Mouse (Mus musculus) neutrophil, adult 83 days (primary cell): ENCODE data around the gene C1ra. TPM values are rescaled to one million over a fixed set of nuclear protein-coding genes. Genes with fewer than 3 reads are reported as not detected.

Source experiments
- total RNA-seq, 2 experiments: library from RNA; stranded (reverse); gene quantifications; one replicate each; pipeline ENCODE4 v1.2.4; 2023

The C1ra gene
- 1 to 10 TPM; 3.5 to 5.7 TPM for total RNA-seq

GRCm38 (mm10) chr6:124512355-124512836, at the start of gene C1ra:
C1ra (plus strand) TSS chr6:124512405.

GRCm38 (mm10) chr6:124464305-124465271, 47.6 kb upstream of the C1ra start, which contains the start of gene Clstn3:
Clstn3 (minus strand) TSS chr6:124464794.

GRCm38 (mm10) chr6:124492842-124493561, 19.2 kb upstream of the C1ra start, which contains the start of gene C1rl:
C1rl (plus strand) TSS chr6:124493113.

GRCm38 (mm10) chr6:124542284-124542683, 30.1 kb downstream of the C1ra start, which contains the start of gene C1s1:
C1s1 (minus strand) TSS chr6:124542359.

GRCm38 (mm10) chr6:124570026-124570425, 57.8 kb downstream of the C1ra start, which contains the start of gene C1rb:
C1rb (plus strand) TSS chr6:124570294.

Other genes with a start within 250 kb of the C1ra start
- 1 to 10 TPM; 2.5 to 3.5 TPM for gene Cd163, start 207.7 kb upstream of the C1ra start, total RNA-seq
- 10 to 100 TPM; 41.4 to 43.1 TPM for gene Pex5, start 97.3 kb upstream of the C1ra start, total RNA-seq
- 1 to 10 TPM; 3.1 to 4.5 TPM for gene Clstn3, start 47.6 kb upstream of the C1ra start, total RNA-seq
- gene C1rl, start 19.3 kb upstream of the C1ra start, total RNA-seq = 10 to 100 TPM; 44.5 to 46.7 TPM
- not detected for gene C1s1, start 30.0 kb downstream of the C1ra start, total RNA-seq
- under 1 TPM; 0.22 to 0.62 TPM for gene C1rb, start 57.9 kb downstream of the C1ra start, total RNA-seq
- gene C1s2, start 123.7 kb downstream of the C1ra start, total RNA-seq = under 1 TPM in 1 of 2 experiments, not detected in 1; 0.13 TPM
- 10 to 100 TPM; 55.6 to 64.5 TPM for gene Lpcat3, start 150.6 kb downstream of the C1ra start, total RNA-seq
- 10 to 100 TPM; 53.2 to 62.5 TPM for gene Emg1, start 199.8 kb downstream of the C1ra start, total RNA-seq
- 100 to 1,000 TPM; 119 to 130 TPM for gene Phb2, start 199.9 kb downstream of the C1ra start, total RNA-seq
- 100 to 1,000 TPM; 378 to 393 TPM for gene Ptpn6, start 226.3 kb downstream of the C1ra start, total RNA-seq
- 100 to 1,000 TPM; 116 to 117 TPM for gene Grcc10, start 229.0 kb downstream of the C1ra start, total RNA-seq
- gene Gm45234, start 243.6 kb downstream of the C1ra start, total RNA-seq = 1 to 10 TPM in 1 of 2 experiments, not detected in 1; 1.1 TPM
- gene Atn1, start 244.1 kb downstream of the C1ra start, total RNA-seq = 10 to 100 TPM; 32.0 to 35.9 TPM